Mouse (Mus musculus) heart, postnatal 10 days (tissue): ENCODE data around the gene Itga4. TPM values are rescaled to one million over a fixed set of nuclear protein-coding genes. Genes with fewer than 3 reads are reported as not detected.

Experiments used
- DNase-seq, 2 experiments: peaks; one replicate each; pipeline ENCODE4 v3.0.0; 2021
- intact Hi-C: fragments of 180-260 bp; cut with DNase I; formaldehyde crosslinking; loops from one replicate; pipeline ENCODE4 v1.15.1; 2025
- total RNA-seq, 2 experiments: library from RNA; stranded (reverse); gene quantifications; 2 replicates each; pipeline ENCODE4 v1.2.3; 2021

The Itga4 gene
- total RNA-seq, 2 experiments from 2014 or later = 2.9 to 3.8 TPM

- intact Hi-C loops = no loop called here
These were observed 96.2 kb downstream of the Itga4 start for GRCm38 (mm10) chr2:79351179-79352099.

GRCm38 (mm10) chr2:79352100-79352802 is 97.0 kb downstream of the Itga4 start:
- intact Hi-C loops = no loop called here
- DNase-seq = no peak

More at GRCm38 (mm10) chr2:79351179-79352099, 96.2 kb downstream of the Itga4 start:
- DNase-seq = no peak

- no peak for DNase-seq
- intact Hi-C loops = no loop called here
These were observed 99.5 kb downstream of the Itga4 start for GRCm38 (mm10) chr2:79354773-79355172.

GRCm38 (mm10) chr2:79357835-79358234 is 102.6 kb downstream of the Itga4 start:
- DNase-seq = no peak
- intact Hi-C loops = no loop called here

GRCm38 (mm10) chr2:79362029-79362428 is 106.8 kb downstream of the Itga4 start:
- intact Hi-C loops = no loop called here
- DNase-seq = no peak

GRCm38 (mm10) chr2:79363920-79364319 is 108.7 kb downstream of the Itga4 start:
- no peak for DNase-seq
- intact Hi-C loops = no loop called here

GRCm38 (mm10) chr2:79367451-79368450 is 112.5 kb downstream of the Itga4 start:
- intact Hi-C loops = no loop called here
- DNase-seq = peak; percentile 12 to 28

- intact Hi-C loops = no loop called here
- DNase-seq = no peak
These were observed 113.4 kb downstream of the Itga4 start for GRCm38 (mm10) chr2:79368661-79369060.

GRCm38 (mm10) chr2:79369061-79369524 is 113.9 kb downstream of the Itga4 start:
- intact Hi-C loops = no loop called here
- no peak for DNase-seq

- intact Hi-C loops = loop anchor here (5.0 to 10.0 kb wide), 3 partner anchors 275 to 405 kb away; no protein-coding TSS in a partner anchor
- no peak for DNase-seq
These were observed 114.7 kb downstream of the Itga4 start for GRCm38 (mm10) chr2:79369905-79370304.

- peak; percentile 17 to 39 for DNase-seq
- intact Hi-C loops = loop anchor here (5.0 to 10.0 kb wide), 3 partner anchors 274 to 406 kb away; no protein-coding TSS in a partner anchor
These were observed 115.6 kb downstream of the Itga4 start for GRCm38 (mm10) chr2:79370711-79371312.

GRCm38 (mm10) chr2:79371326-79372153 is 116.3 kb downstream of the Itga4 start:
- DNase-seq = no peak
- intact Hi-C loops = loop anchor here (1.0 to 10.0 kb wide), 4 partner anchors 128 to 407 kb away; no protein-coding TSS in a partner anchor

GRCm38 (mm10) chr2:79372154-79372467 is 116.9 kb downstream of the Itga4 start:
- no peak for DNase-seq
- intact Hi-C loops = loop anchor here (1.0 to 10.0 kb wide), 4 partner anchors 127 to 407 kb away; no protein-coding TSS in a partner anchor

GRCm38 (mm10) chr2:79372486-79373200 is 117.4 kb downstream of the Itga4 start:
- DNase-seq = peak; percentile 9 to 38

GRCm38 (mm10) chr2:79378346-79379086 is 123.3 kb downstream of the Itga4 start:
- DNase-seq = no peak
- intact Hi-C loops = loop anchor here (10.0 kb wide), 2 partner anchors 266 to 414 kb away; no protein-coding TSS in a partner anchor

More at GRCm38 (mm10) chr2:79372486-79373200, 117.4 kb downstream of the Itga4 start:
- intact Hi-C loops = loop anchor here (1.0 to 10.0 kb wide), 4 partner anchors 127 to 408 kb away; no protein-coding TSS in a partner anchor

- DNase-seq = no peak
- intact Hi-C loops = loop anchor here (10.0 kb wide), 2 partner anchors 265 to 415 kb away; no protein-coding TSS in a partner anchor
These were observed 124.1 kb downstream of the Itga4 start for GRCm38 (mm10) chr2:79379087-79380041.
